Mouse (Mus musculus) mature B cell (primary cell): Measurements from ENCODE around the gene Gm10334.
"Not testable (repeated sequence)": the region's sequence is repeated elsewhere in the genome, so short reads cannot be mapped to it uniquely, and the experiment has no call there.

Source experiments
- in situ Hi-C: fragments of 300-500 bp; cut with MboI; formaldehyde crosslinking; loops from 2 replicates; pipeline ENCODE4 v1.14.3; 2019

The Gm10334 gene

DNA sequence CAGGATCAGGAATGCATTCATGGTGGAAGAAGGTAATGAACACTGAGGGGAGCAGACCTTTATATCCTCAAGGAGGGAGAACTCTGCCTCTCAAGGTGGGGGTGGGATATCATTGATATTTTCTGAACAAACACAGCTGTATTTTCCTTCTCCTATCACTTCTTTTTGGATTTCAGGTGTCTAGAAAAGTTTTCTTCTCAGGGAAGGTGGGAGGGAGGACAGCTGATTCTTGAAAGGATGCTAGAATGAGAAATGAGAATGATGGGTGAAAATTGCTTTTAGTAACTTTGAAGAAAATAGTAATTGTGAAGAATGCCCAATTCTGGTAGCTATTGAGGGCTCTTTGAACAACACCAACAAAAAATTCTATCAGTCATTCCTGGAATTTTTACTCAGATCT is at the start of gene Gm10334:
TSS of gene Gm10334 (minus strand) at position 101 of the 400 bp plus-strand sequence.
- in situ Hi-C loops: not testable (repeated sequence)

DNA sequence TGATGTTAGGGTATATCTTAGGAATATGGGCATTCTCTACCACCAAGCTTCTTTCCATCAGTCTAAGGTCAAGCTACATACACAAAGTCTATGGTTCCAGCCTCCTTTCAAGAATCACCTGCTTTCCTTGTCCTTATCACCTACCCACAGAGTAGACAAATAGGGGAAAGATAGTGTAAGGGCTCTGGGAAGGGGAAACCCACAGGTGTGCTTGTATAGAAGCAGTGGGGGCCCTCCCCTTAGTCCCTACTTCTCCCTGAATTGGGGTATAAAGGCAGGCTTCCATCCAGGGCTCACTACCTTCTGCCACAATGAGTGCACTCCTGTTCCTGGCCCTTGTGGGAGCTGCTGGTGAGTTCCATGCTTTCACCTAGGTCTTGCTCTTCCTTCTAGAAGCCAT is 12.7 kb upstream of the Gm10334 start, which contains the start of gene Prss1:
TSS of gene Prss1 (plus strand) at position 301 of the 400 bp plus-strand sequence.
- in situ Hi-C loops: not testable (repeated sequence)

DNA sequence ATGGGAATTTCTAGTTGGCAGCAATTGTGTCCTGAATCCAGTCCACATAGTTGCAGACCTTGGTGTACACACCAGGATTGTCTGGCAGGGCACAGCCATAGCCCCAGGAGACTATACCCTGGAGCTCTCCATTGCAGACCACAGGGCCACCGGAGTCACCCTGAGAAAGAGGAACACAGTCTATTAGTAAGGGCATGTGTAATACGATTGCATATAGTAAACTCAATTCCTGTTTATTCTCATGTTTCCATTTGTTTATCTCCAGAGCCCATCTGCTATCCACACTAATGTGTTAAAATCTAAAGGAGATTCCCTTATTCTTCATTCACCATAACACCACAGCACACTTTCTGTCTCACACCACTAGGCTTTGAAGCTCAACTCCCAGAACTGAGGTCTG is 3.7 kb downstream of the Gm10334 start:
- in situ Hi-C loops: not testable (repeated sequence)
